Mouse (Mus musculus): ENCODE data around the gene Ascc2.
"Not testable (repeated sequence)": the region's sequence is repeated elsewhere in the genome, so short reads cannot be mapped to it uniquely, and the experiment has no call there.

GRCm38 (mm10) chr11:4710188-4710587 is 72.6 kb downstream of the Ascc2 start:
- not testable (repeated sequence) for TF ChIP-seq CTCF (IDR thresholded peaks at IDR 0.05; ENCODE audit: low read depth, low read length); GATA2 (IDR thresholded peaks at IDR 0.05; ENCODE audit: borderline replicate concordance, low read depth, low read length); GATA1 (IDR thresholded peaks at IDR 0.05; ENCODE audit: borderline replicate concordance, low read length); TAL1 (conservative IDR thresholded peaks at IDR 0.05; ENCODE audit: low read depth, low read length)

Data from G1E (cell line).